Mouse (Mus musculus) right cerebral cortex, postnatal 36 days (tissue): ENCODE measurements at regions not wholly inside any gene's neighbourhood (a gene's known extent, or its start where the extent isn't known, plus 50 kb on each side); places are given as distances from the start of the nearest gene placed in this dataset.

Experiments
- DNase-seq, 2 experiments: peaks; one replicate each; pipeline ENCODE4 v3.0.0; 2022; ENCODE audit warnings: low spot score in 2 of 2, mixed read lengths in 1 of 2

GRCm38 (mm10) chr14:73730796-73731195 lies 69.8 kb downstream of the Gm21750 start:
- no peak for DNase-seq

DNA sequence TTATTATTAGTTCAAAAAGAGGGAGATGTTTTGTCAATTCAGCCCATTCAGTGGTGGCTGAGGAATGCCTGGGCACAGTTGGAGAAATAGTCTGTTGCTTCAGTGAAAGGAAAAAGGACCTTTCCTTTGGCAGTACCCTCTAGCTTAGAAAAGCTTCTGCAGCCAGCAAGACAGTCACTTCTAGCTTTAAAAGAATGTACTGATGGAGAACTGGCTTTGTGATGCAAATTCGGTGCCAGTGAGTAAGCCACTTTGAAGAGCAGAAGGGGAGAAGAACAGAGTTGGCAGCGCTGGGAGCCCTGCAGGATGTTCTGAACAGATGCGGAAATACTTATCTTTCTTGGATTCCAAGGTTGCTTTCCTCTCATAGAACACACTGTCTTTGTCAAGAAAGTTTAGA lies 71.1 kb downstream of the Gm21750 start:
- DNase-seq = peak; percentile 45 to 50

DNA sequence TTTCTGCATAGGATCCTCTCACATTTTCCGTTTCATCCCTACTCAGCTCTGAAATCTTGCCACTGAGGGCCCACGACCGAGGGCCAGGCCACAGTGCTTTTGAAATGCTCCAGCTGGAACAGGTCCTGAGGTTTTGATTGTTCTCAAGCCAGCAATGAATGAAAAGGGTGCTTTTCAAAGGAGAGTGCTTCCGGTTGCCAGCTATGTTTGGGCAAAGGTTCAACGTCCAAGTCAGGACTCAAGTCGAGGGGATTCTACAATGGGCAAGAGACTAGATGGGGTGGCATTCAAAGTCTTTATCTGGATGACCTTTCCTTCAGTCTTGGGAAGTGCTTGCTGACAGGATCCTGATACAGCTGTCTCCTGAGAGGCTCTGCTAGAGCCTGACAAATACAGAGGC lies 89.8 kb downstream of the Gm21750 start:
- no peak for DNase-seq

- DNase-seq = no peak
These were observed 99.0 kb downstream of the Gm21750 start for GRCm38 (mm10) chr14:73759986-73760385.

DNA sequence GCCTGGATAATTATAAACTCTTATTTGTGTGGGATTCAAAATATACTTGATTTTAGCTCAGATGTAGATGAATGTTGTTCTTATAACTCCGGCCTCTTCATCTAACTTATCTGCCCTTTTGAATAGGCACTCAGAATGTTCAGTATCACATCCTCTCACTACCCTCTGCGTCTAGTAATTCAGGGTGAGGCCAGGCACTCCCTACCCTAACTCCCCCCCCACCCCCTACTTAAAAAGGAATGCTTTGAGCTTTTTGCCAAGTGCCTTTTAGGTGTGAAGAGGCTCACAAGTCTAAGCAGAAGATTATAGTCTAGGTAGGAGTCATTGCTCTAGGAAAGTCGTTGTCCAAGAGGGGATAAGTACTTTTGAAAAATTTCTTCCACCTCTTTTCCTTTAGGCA lies 111.9 kb downstream of the Gm21750 start:
- no peak for DNase-seq

DNA sequence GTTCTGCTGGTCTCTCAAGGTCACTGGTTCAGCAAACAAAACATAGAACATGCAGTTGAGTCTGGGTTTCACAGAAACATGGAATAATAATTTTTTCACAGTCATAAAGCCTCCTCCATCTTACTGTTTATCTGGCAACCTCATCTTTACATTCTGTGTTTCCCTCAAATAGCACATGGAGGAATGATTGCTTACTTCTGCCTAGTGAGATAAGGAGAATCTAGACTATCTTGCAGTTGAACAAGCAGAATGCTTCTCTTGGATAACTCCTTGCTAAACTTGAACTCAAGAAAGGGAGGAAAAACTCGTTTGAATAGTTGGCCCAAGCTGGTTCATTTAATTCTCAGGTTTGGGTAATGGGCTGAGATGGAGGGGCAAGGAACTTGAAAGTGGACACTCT lies 112.8 kb downstream of the Gm21750 start:
- no peak for DNase-seq

DNA sequence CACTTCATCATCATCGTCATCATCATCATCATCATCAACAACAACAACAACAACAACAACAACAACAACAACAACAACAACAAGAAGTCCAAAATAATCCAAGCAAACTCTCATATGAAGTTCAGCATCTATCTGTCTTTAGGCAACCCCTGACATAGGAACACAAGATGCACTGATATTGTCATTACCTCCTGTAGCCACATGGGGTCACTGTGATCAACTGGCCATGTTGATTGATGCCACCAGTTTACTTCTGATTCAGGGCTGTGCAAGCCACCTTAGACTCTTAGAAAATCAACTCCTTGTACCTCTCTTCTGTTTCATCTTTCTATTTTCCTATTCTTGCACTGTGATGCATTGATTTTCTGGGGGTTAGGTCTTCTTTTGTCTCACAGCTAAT lies 115.0 kb downstream of the Gm21750 start:
- DNase-seq = peak in 1 of 2 experiments; percentile 20

- DNase-seq = no peak
These were observed 146.1 kb downstream of the Gm21750 start for GRCm38 (mm10) chr14:73807169-73807568.

DNA sequence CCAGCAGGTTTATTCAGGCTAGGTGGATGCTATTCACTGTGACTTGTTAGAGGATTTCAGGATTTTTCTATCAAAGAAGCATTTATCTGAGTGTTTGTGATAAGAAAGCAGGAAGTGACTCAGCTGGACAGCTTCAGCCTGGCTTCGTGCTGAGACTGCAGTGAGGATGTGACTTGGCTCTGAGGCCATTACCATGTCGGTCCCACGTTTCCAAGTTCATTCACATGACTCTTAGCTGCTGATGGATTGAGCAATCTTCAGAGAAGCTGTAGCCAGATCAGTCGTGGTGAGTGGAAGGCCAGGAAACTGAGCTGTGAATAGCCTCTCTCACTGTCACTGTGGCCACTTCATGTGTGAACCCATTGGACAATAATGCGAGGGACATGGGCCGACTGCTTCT lies 177.9 kb downstream of the Gm21750 start:
- DNase-seq = no peak

DNA sequence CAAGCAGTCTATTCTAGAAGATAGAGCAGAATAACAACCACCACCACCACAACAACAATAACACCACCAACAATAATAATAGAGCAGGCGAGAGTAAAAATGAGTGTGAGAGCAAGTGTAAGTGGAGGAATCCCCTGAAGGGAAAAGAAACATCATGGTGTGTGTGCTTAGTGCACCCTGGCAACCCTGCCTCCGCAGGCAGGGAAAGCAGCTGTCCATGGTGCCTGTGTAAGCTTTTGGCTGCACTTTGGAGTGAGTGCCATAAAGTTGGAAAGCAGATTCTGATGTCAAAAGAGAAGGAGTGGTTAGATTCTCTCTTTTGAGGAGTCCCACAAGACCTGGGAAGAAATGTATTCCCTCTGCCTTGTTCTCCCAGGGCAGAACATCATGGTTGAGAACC lies 200.8 kb downstream of the Gm21750 start:
- no peak for DNase-seq

DNA sequence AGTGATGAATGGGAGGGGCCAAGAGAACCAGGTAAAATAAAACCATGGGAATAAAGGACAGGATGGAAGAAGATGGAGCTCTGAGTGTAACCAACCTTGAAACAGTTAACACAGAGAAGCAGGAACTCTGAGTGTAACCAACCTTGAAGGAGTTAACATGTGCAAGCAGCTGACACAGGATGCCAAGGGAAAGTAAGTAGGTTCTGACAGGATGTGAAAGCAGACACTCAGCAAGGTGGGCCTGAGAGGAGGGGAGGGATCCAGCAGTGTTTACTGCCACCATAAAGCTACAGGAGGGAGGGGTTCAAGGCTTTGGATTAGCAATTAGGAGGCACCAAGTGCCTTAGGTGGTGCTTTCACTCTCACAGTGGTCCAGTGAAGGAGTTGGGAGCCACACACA lies 213.3 kb downstream of the Gm21750 start:
- no peak for DNase-seq

DNA sequence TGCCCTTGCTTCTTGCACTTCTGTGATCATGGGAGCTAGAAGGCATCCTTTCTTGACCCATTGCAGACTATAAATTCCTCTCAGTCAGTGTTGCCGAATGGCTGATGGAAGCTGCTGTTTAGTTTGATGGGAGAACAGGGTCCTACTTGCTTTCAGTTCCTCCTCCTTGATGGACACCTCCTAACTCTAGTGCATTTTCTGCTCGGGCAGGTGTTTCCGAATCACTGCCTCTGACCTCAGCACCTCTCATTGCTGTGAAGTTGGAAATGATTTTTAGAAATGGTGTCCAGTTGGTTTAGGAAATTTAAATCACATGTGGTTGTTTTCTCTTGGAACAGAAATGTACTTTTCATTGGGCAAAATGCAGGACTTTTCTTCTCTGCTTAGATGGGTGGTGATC lies 214.9 kb downstream of the Gm21750 start:
- no peak for DNase-seq

DNA sequence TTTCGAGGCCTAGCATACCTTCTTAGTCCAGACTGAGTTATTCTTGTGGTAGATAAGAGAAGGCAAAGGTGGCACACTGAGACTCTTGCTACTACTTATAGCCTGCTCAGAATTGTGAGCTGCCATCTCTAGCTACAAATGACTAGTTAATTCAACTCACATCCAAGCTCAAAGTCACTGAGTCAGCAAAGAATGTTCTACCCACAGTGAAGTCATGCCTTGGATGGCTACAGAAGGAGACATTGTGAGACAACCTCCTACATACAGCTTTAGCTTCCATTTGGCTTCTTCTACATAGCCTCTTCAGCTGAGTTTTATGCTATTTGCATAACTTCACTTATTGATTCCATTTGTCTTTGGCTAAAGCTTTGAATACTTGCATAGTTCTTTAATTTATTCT lies 217.2 kb downstream of the Gm21750 start:
- DNase-seq = no peak

DNA sequence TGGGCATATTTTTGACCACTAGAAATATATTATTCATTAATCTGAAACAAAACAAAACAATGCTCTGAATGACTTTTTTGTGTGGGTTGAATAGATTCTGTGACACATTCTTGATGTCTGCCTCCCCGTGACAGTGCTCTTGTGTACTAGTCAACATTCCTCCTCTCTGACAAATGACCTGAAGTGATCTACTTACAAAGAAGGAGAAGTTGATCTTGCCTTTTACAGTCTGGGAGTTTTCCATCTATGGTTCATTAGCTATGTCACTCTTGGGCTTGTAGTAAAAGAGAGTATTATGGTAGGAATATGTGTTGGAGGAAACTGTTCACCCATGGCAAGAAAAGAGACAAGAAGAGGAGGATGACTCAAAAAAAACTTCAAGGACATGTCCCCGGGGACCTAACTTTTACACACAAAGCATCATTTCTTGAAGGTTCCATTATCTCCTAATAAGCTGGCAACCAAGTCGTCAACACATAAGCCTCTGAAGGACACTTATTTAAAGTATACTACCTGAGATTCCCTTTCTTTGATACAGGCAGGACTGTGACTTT lies 217.9 kb downstream of the Gm21750 start:
- DNase-seq = no peak

DNA sequence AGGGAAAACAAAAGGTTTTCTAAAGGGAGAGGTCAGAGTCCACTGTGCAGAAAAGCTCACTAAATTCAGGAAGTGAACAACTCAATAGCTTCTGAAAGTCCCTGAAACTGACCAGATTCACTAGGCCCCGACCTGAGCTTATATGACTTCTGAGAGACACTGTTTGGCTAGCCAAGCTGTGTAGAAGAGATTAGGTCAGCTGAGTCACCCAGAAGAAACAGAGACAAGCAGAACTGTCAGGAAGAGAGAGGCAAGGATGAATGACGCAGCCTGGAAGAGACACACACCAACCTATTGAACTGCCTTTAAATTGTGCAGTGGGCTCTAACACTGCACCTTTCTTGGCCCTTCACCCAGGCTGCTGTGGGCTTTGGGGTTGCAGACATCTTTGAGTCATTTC lies 230.4 kb downstream of the Gm21750 start:
- DNase-seq = no peak

DNA sequence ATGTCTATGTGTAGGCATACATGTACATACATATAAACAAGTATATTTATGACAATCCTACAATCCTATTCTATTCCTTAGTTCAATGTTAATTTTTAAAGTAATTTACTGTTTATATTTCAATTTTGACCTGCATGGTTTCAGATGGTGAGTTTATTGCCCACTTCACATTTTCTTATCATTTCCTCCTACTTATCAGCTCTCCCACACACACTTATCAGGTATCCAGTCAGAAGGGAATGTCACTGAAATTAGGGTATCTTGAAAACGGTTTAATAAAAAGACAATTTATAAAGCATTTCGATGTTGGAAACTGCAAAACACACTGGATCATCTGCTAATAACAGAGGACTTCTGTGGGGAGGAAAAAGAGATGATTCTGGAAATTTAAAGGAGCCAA lies 233.8 kb downstream of the Gm21750 start:
- DNase-seq = no peak

DNA sequence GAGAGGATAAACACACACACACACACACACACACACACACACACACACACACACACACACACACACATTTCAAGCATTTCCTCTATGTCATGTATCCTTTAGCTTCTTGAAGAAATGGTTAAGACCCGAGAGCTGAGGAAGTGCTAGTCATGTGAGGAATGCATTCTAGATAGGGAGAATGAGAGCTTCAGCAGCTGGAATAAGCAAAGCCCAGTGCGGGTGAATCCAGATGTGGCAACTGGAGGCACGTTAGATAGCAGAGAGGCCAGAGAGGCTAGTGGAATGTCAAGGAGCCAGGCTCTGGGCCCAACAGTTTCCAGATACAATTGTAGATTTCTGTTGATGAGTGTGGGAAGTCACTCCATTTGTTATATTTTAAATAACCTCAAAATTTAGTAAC lies 234.2 kb downstream of the Gm21750 start:
- DNase-seq = no peak

DNA sequence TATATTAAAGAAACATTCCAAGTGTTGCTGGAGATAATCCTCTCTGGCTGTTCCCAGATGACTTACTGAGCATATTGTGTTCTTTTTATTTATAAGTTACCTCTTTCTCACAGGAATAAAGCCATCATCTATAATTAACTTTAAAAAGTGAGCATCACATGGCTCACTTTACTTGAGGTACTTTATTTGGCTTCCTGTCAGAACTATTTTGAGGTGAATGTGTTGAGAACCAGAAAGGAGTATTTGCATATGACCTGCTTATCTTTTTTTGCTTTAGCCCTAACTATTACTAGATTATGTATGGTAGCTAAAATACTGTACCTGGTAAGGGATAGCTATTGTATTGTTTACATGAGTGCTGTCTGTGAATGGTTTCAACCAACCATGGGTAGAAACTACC lies 238.1 kb downstream of the Gm21750 start:
- no peak for DNase-seq

DNA sequence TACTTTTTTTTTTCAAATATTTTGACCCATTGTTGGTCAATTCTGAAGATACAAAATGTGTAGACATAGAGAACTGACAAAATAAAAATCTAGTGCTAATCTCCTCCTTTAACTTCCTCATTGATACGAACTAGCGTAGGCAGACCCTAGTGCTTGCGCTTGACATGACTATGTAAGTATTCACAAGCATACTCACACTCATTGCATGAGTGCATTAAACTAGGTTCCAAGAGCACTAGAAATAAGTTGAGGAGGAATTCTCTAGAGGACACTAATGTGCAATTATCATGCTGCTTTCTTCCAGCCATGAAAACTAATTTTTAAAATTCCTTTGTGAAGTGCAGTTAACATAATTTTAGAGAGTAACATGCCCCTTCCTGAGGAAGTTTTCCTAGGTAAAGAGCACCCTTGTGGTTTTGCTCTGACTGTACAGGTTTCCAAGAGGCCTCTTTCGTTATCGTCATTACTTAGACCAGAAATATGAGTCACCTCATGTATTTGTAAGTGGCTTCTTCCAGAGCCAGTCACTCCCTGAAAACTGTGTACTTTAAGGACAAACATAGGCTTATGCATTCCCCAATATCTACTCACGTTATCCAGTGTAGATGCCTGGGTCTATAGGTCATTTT lies 241.2 kb downstream of the Gm21750 start:
- no peak for DNase-seq

DNA sequence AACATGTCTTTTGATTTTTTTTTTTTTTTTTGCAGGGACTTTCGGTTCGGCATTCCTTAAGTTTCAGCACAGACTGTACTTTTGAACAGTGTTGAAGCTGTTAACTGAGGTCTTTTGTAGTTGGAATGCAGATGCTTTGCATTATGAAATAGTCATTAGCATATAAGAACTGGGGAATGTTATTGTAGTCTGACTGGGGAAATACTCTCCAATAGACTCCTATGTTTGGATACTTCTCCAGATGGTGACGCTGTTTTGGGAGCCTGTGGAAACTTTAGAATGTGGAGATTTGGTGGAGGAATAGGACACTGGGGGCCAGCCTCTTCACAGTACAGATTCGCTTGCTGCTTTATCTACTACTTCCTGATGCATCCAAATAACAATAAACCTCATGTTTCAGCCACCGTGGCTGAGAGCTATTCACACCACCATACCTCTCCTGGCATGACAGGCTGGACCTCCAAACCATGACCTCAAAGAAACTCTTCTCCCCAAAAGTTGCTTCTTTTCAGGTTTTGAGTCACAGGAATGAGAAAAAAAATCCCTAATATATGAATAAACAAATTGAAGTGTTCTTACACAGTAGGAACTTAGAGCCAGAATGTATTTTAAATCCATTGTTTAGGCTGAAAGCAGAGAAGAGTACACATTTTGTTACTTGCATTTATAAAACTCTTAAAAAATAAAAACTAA lies 252.9 kb downstream of the Gm21750 start:
- peak; percentile 1 to 14 for DNase-seq

- no peak for DNase-seq
These were observed 255.0 kb downstream of the Gm21750 start for GRCm38 (mm10) chr14:73915990-73916389.

- no peak for DNase-seq
These were observed 270.1 kb downstream of the Gm21750 start for GRCm38 (mm10) chr14:73931095-73931494.

DNA sequence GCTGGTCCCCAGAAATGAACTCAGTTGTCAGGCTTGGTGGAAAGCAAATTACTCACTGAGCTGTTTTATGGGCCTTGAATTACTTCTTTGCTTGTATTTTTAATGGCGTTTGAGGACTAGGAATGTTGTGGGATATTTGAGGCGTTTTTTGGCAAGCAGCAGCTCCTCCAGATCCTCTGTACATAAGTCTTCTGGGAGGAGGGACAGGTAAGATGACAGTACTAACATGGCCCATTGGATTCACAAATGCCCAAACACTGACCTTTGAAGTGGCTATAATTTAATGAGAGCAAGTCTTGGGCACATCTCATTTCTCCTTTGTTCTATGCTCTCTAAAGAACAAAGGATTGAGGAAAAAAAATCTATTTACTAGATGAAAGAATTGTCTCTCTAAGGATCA lies 286.3 kb downstream of the Gm21750 start:
- DNase-seq = no peak

DNA sequence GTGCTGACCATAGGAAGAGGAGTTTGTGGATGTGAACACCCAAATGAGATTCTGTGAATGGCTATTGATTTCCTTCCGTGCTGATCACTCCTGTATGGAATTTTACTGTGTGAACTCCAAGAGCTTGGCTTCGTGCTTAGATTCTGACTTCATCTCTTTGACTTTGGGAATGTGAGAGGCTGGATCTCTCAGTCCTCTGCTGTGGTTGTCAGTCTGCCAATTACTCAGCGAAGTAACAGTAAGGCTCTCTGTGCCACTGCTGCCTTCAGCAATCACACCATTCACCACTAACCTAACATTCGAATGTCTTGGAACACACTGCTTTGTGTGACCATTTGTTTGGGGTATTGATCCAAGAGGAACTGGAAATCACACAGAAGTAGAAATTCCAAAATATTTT lies 291.5 kb downstream of the Gm21750 start:
- DNase-seq = no peak
